Mouse (Mus musculus) ovary, postnatal 36 days (tissue): Measurements from ENCODE around the gene Ring1.
"Not testable (repeated sequence)": the region's sequence is repeated elsewhere in the genome, so short reads cannot be mapped to it uniquely, and the experiment has no call there.

Experiments used
- DNase-seq: peaks from one replicate; pipeline ENCODE4 v3.0.0; 2022; ENCODE audit warnings: low spot score, mixed read lengths

The Ring1 gene

GRCm38 (mm10) chr17:33991788-33992664, 32.5 kb downstream of the Ring1 start:
- no peak for DNase-seq

GRCm38 (mm10) chr17:33982136-33982535, 42.3 kb downstream of the Ring1 start:
- not testable (repeated sequence) for DNase-seq

- DNase-seq: peak; percentile 78
Measured at GRCm38 (mm10) chr17:33981192-33981909, 43.1 kb downstream of the Ring1 start.

- DNase-seq: no peak
Measured at GRCm38 (mm10) chr17:33980181-33981035, 44.1 kb downstream of the Ring1 start.

- no peak for DNase-seq
Measured at GRCm38 (mm10) chr17:33979512-33980050, 44.9 kb downstream of the Ring1 start.

- DNase-seq: peak; percentile 49
Measured at GRCm38 (mm10) chr17:33978631-33979031, 45.8 kb downstream of the Ring1 start.

- no peak for DNase-seq
Measured at GRCm38 (mm10) chr17:33977861-33978557, 46.5 kb downstream of the Ring1 start.

GRCm38 (mm10) chr17:33973572-33973971, 50.9 kb downstream of the Ring1 start:
- no peak for DNase-seq

- DNase-seq: no peak
Measured at GRCm38 (mm10) chr17:33972691-33973090, 51.8 kb downstream of the Ring1 start.
